Mouse (Mus musculus) left cerebral cortex, adult 11 months (tissue): ENCODE measurements at regions not wholly inside any gene's neighbourhood (a gene's known extent, or its start where the extent isn't known, plus 50 kb on each side); places are given as distances from the start of the nearest gene placed in this dataset.

ENCODE experiments used
- DNase-seq: peaks from one replicate; pipeline ENCODE4 v3.0.0; 2022; ENCODE audit warnings: low spot score

GRCm38 (mm10) chr4:69197577-69197976 is 243.4 kb upstream of the Brinp1 start:
- no peak for DNase-seq

GRCm38 (mm10) chr4:69196094-69196493 is 241.9 kb upstream of the Brinp1 start:
- no peak for DNase-seq

GRCm38 (mm10) chr4:69195645-69196044 is 241.4 kb upstream of the Brinp1 start:
- DNase-seq = peak; percentile 47
